Mouse (Mus musculus): ENCODE measurements around the gene Gnai2. TPM values are rescaled to one million over a fixed set of nuclear protein-coding genes. Genes with fewer than 3 reads are reported as not detected.

The Gnai2 gene
- total RNA-seq, 2 experiments from 2014 or later: 162 to 189 TPM

GRCm38 (mm10) chr9:107633091-107633660, 2.0 kb downstream of the Gnai2 start:
- peak; percentile 57 for ATAC-seq (replicated peaks; ENCODE audit: low FRiP score, poor library complexity, severe bottlenecking)

GRCm38 (mm10) chr9:107632478-107632877, 2.7 kb downstream of the Gnai2 start:
- peak; percentile 66 for ATAC-seq (replicated peaks; ENCODE audit: low FRiP score, poor library complexity, severe bottlenecking)

- no peak for ATAC-seq (replicated peaks; ENCODE audit: low FRiP score, poor library complexity, severe bottlenecking)
Observed at GRCm38 (mm10) chr9:107631861-107632260, 3.3 kb downstream of the Gnai2 start.

- no peak for ATAC-seq (replicated peaks; ENCODE audit: low FRiP score, poor library complexity, severe bottlenecking)
Observed at GRCm38 (mm10) chr9:107631311-107631826, 3.8 kb downstream of the Gnai2 start.

- ATAC-seq (replicated peaks; ENCODE audit: low FRiP score, poor library complexity, severe bottlenecking): no peak
Observed at GRCm38 (mm10) chr9:107630576-107630975, 4.6 kb downstream of the Gnai2 start.

GRCm38 (mm10) chr9:107629901-107630425, 5.2 kb downstream of the Gnai2 start:
- ATAC-seq (replicated peaks; ENCODE audit: low FRiP score, poor library complexity, severe bottlenecking): no peak

GRCm38 (mm10) chr9:107629411-107629730, 5.8 kb downstream of the Gnai2 start:
- no peak for ATAC-seq (replicated peaks; ENCODE audit: low FRiP score, poor library complexity, severe bottlenecking)

GRCm38 (mm10) chr9:107628721-107629410, 6.3 kb downstream of the Gnai2 start:
- no peak for ATAC-seq (replicated peaks; ENCODE audit: low FRiP score, poor library complexity, severe bottlenecking)

GRCm38 (mm10) chr9:107627387-107628255, 7.5 kb downstream of the Gnai2 start:
- no peak for ATAC-seq (replicated peaks; ENCODE audit: low FRiP score, poor library complexity, severe bottlenecking)

GRCm38 (mm10) chr9:107626844-107627277, 8.3 kb downstream of the Gnai2 start:
- ATAC-seq (replicated peaks; ENCODE audit: low FRiP score, poor library complexity, severe bottlenecking): peak; percentile 56

- peak; percentile 27; the same call in 1 of the 2 replicates for ATAC-seq (replicated peaks; ENCODE audit: low FRiP score, poor library complexity, severe bottlenecking)
Observed at GRCm38 (mm10) chr9:107626158-107626843, 8.9 kb downstream of the Gnai2 start.

- no peak for ATAC-seq (replicated peaks; ENCODE audit: low FRiP score, poor library complexity, severe bottlenecking)
Observed at GRCm38 (mm10) chr9:107625351-107626128, 9.6 kb downstream of the Gnai2 start.

- ATAC-seq (replicated peaks; ENCODE audit: low FRiP score, poor library complexity, severe bottlenecking): no peak
Observed at GRCm38 (mm10) chr9:107624951-107625350, 10.2 kb downstream of the Gnai2 start.

- ATAC-seq (replicated peaks; ENCODE audit: low FRiP score, poor library complexity, severe bottlenecking): no peak
Observed at GRCm38 (mm10) chr9:107624539-107624938, 10.6 kb downstream of the Gnai2 start.

GRCm38 (mm10) chr9:107620954-107621353, 14.2 kb downstream of the Gnai2 start:
- ATAC-seq (replicated peaks; ENCODE audit: low FRiP score, poor library complexity, severe bottlenecking): no peak

- ATAC-seq (replicated peaks; ENCODE audit: low FRiP score, poor library complexity, severe bottlenecking): no peak
Observed at GRCm38 (mm10) chr9:107619546-107619879, 15.7 kb downstream of the Gnai2 start.

GRCm38 (mm10) chr9:107618778-107619545, 16.2 kb downstream of the Gnai2 start:
- no peak for ATAC-seq (replicated peaks; ENCODE audit: low FRiP score, poor library complexity, severe bottlenecking)

- no peak for ATAC-seq (replicated peaks; ENCODE audit: low FRiP score, poor library complexity, severe bottlenecking)
Observed at GRCm38 (mm10) chr9:107618098-107618497, 17.1 kb downstream of the Gnai2 start.
